Mouse (Mus musculus) skeletal muscle tissue, adult 2 months (tissue): ENCODE data around the gene Cdsn.

Experiments
- DNase-seq: peaks from one replicate; pipeline ENCODE4 v3.0.0-alpha.2; 2012; ENCODE audit warnings: low read depth, low spot score

Cdsn gene

GRCm38 (mm10) chr17:35534343-35534742 lies 17.6 kb upstream of the Cdsn start:
- no peak for DNase-seq

DNA sequence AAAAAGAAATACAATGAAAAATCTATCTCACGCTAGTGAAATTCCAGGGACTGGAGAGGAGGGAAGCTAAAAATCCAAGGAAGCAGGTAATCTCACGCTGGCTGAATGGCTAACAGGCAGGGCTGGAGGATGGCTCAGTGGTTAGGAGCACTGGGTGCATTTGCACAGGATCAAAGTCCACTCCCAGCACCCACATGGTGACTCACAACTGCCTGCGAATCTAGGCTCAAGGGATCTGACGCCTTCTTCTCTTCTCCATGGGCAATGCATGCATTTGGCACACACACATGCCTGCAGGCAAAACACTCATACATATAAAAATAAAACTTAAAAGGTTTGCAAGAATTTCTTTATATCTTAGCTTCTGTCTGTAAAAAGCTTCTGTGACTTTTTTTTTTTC lies 14.5 kb upstream of the Cdsn start:
- no peak for DNase-seq

DNA sequence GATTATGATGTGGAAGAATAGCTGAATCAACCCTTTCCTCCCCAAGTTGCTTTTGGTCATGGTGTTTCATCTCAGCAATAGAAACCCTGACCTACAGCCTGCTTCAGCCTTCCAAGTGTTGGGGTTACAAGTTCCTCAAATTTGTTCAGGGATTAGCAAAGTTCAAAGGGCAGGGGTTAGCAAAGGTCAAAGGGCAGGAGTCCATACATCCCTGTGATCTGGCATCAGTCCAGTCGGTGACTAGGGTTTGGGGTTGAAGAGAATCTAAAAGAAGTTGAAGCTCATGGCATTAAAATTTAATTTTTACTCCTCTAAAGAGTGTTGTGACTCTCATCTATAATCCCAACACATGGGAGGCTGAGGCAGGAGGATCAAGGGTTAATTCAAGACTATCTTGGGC lies 13.5 kb upstream of the Cdsn start:
- DNase-seq = no peak

DNA sequence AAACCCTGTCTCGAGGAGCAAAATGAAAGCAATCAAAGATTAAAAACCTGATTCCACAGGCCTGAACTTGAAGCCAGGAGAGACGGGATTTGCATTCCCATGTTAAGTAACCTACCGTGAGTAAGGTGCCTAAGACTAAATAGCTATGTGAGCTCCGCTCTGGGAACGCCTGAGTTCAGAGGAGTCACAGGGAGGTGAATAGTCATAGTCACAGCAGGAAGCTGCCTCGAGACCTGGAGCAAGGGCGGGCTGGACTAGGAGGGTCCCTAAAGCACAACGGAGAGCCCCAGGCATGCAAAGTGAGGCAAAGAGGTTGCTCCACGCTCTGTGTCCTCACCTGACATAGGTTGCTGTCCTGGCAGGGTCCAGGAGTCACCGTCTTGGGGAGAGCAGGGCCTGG lies 12.4 kb upstream of the Cdsn start:
- DNase-seq = no peak

DNA sequence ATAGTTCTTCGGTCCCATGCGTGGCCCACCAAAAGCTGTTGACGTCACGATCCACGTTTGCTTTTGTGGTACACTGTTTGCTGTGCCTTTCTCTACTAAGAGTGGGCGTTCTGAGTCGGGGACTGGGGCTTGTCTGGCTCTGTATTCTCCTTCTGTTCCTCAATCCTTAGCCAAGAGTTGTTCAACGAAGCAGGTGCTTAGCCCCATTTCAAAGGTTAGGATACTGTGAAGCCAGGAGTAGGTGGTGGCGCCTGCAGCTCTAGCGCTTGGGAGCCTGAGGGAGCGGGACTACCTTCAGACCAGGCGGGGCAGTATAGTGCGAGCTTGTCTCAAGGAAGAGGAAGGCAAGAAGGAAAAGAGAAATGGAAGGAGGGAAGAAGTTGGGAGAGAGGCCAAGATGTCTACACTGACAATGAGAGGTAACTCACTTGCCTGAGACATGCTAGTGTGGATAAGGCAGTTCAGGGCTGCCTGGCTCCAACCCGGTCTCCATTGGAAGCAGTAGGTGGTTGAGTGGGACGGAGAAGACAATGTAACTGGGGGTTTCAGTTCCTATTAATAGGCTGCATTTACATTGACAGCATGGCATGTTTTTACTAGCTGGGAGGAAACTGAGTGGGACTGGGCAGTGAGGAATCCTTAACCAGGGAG lies 9.0 kb upstream of the Cdsn start:
- DNase-seq = no peak

DNA sequence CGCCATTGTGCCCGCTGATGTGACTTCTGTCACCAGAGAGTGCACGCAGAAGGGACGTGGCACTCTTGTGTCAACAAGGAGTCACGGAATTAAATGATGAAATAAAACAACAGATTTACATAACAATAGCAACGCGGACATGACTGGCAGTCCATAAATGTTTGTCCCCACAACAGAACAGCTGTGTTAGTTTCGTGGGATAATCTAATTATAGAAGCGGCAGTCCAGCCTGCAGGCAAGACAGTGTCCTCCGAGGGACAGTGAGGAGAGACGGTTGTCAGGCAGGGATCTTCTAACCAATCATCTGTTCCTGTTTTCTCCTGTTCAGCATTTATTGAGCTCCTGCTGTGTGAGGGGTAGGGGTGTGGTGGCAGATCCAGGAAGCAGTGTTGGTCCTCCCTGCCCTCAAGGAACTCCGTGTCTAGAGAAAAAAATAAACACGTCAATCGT lies 8.5 kb upstream of the Cdsn start:
- DNase-seq = no peak

DNA sequence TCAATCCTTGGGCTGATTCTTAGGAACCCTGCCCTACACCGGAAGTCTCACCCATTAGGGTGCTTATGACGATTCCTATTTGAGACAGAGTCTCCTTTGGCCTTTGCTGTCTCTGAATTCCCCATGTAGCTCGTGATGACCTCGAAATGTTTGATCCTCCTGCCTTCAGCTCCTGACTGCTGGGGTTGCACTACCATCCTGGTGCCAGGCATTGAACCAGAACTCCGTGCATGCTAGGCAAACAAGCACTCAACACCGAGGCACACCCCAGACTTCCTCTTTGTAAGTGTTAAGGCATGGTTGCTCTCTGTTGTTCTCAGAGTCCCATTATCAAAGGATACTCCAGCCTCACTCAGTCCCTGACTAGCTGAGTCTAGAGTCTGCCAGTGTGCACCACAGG lies 7.9 kb upstream of the Cdsn start:
- DNase-seq = no peak

GRCm38 (mm10) chr17:35544680-35545079 lies 7.2 kb upstream of the Cdsn start:
- DNase-seq = no peak

GRCm38 (mm10) chr17:35547465-35547864 lies 4.5 kb upstream of the Cdsn start:
- DNase-seq = no peak

DNA sequence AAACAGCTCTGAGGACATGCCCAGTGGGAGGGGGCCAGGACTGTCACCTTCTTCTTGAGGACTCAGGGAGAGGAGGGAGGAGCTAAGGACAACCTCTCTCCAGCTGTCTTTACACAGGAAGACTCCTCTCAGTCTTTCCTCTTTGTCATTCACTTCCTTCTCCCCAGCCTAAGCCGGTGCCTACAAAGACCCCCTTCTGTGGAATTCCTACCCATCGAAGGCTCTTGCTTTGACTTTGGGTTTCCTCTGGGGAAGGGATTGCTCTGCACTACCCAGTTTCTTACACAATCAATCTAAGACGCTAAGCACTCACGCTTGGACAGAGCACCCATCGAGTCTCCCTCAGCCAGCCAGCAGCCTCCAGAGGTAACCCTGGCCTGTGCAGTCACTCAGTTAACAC lies 3.3 kb upstream of the Cdsn start:
- no peak for DNase-seq

DNA sequence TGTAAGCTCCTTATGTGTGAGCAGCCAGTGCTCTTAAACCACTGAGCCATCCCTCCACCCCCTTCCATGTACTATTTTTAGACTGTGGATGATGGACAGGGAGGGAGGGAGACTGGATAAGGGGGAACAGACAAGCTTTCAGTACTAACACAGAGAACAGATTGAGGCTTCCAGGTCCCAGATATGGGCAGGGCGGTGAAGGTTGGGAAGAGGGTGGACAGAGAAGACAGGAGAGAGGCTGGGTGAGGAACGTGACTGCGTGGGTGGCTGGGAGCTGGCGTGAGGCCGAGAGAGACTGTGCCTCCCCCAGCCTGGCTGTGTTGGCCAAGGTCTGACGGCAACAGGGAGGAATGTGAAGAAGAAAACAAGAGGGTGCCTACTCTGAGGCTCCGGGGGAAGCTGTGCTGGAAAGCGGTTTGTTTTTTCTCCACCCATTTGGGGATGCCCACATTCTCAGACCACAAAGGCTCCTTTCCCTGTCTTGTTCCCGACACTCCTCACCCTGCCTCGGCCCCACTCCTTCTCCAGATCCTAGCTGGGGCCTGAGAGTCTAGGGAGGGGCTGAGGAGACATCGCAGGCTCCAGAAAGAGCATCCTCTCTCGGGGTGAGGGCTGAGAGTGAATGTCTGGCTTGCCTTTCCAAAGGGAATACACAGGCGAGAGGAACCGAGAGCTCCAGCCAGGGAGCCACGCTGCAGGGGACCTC lies 2.3 kb upstream of the Cdsn start:
- peak; percentile 64 for DNase-seq

- no peak for DNase-seq
These were observed 1.8 kb upstream of the Cdsn start for GRCm38 (mm10) chr17:35550143-35550494.

- DNase-seq = no peak
These were observed 1.1 kb upstream of the Cdsn start for GRCm38 (mm10) chr17:35550871-35551270.

- DNase-seq = no peak
These were observed 2.4 kb downstream of the Cdsn start for GRCm38 (mm10) chr17:35554321-35554720.

- DNase-seq = no peak
These were observed 3.0 kb downstream of the Cdsn start for GRCm38 (mm10) chr17:35554761-35555397.

- no peak for DNase-seq
These were observed 4.3 kb downstream of the Cdsn start for GRCm38 (mm10) chr17:35556186-35556765.

- no peak for DNase-seq
These were observed 4.9 kb downstream of the Cdsn start for GRCm38 (mm10) chr17:35556812-35557211.

DNA sequence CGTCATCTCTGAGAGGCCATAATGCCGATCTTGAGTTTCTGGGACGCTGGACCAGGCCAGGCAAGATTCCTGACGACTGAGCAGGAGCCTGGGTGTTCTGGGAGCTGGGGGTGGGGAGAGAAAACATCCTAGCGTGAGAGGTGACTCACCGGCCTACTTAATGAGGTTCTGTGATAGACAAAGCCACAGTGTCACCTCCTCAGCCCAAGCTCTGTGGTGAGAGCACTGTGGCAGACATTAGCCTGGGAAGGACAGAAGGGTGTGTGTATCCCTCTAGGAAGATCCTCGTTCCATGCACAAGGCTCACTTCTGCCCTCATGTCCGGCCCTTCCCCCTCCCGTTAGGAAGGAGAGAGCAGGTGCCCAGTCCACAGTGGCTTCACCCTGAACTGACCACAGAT lies 5.4 kb downstream of the Cdsn start:
- DNase-seq = no peak

DNA sequence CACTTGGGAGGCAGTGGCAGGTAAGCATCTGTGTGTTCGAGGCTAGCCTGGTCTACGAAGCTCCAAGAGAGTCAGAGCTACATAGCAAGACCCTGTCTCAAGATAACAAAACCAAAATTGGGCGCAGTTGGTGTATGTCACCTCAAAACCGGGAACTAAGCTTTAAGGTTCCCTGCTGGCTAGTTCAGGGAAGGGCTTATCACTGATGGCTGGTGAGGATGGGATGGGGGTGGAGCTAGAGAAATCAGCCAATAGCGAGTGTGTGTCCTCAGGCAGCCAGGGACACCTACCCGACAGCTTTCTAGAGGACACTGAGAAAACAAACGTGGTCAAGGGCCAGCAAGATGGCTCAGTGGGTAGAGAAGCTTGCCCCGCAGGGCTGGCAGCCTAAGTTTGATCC lies 6.3 kb downstream of the Cdsn start:
- DNase-seq = no peak

DNA sequence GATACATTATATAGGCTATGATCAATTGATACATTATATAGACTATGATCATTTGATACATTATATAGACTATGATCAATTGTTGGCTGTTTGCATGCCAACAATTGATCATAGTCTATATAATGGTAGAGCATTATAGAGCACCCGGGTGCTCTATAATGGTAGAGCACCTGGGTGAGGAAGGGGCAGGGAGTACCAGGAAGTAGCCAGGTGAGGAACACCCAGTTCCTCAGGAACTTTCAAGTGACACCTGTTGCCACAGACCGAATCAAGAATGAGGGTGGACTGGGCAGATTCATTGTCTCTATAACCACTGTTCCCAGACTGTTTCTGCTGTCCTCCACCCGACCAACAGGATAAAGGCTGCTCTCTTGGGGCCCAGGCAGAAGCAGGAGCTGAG lies 15.2 kb downstream of the Cdsn start, which contains the start of gene 2300002M23Rik:
2300002M23Rik (plus strand) TSS at position 301 of the 400 bp plus-strand sequence.
- DNase-seq = no peak

DNA sequence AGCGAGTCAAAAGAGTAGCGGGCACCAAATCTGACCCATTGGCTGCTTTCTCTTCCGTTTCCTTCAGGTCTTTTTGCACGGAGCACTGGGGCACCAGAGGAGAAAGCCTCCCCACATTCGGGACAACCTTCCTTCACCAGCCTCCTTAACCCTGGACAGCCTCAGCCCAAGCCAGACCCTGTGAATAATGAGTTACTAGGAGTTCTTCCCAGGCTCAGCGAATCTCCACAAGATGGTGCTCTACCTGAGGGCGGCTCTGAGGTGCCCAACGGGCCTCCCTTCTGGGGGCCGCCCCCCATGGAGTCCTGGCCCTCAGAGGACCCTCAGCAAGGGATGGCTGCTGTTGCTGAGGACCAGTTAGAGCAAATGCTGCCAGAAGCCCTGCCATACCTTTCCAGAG lies 15.8 kb downstream of the Cdsn start:
- no peak for DNase-seq

DNA sequence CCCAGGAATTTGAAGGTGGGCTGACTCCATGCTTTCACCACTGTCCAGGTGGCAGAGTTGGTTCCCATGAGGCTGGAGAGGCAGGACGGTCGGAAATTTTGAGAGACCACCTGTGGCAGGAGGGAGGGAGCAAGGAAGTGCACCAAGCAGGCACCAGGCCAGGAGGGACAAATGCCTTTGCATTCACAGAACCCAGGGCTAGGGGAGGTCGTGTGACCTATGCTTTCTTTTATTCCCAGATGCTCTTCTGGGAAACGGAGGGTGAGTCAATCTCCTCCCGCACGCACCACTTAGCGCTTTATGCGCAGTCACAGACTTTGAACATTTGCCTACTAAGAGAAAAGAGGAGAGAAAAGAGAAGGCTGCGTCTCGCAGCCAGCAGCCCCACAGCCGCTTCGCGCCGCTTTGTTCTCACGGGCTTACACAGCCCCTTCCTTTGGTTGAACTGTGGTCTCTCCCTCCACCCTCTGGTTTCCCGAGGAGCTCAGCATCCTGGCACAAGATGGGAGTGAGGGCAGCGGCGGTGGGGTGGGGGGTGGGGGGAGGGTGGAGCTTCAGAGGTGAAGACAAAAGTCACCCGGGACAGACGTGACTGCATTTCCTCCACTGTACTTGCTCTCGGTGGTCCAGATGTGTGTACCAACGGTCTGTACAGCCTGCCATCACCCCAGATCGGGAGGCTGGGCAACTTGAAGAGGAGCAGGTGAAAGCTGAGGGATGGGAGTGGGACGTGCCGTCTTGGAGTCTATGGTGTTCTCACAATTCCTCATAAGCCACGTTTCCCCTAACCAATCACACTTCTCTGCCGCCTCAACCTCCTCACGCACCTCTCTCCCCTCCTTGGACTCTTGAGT lies 17.4 kb downstream of the Cdsn start:
- DNase-seq = no peak
